Mouse (Mus musculus) central nervous system, embryonic 18 days (tissue): ENCODE results near the gene Arl14ep. TPM values are rescaled to one million over a fixed set of nuclear protein-coding genes. Genes with fewer than 3 reads are reported as not detected.

Experiments
- polyA plus RNA-seq: library from polyadenylated mRNA; depleted of rRNA; stranded (reverse); fragments of >200 nt; gene quantifications from 2 replicates; pipeline ENCODE4 v1.2.3, GENCODE M21; 2012; rRNA removed

Gene Arl14ep
- polyA plus RNA-seq: 20.9 and 21.2 TPM in 2 replicates

GRCm38 (mm10) chr2:106973959-106974639 is at the start of gene Arl14ep:
Gene Arl14ep (minus strand): TSS chr2:106974424.

Other genes starting within 250 kb of the Arl14ep start
- gene Fshb, start 85.2 kb upstream of the Arl14ep start, polyA plus RNA-seq: not detected in 2 replicates